Mouse (Mus musculus) erythroblast, embryonic 14.5 days (primary cell): ENCODE data around the gene Trib3.

ENCODE experiments used
- GATA1 ChIP-seq: IDR thresholded peaks from 2 replicates; pipeline ENCODE4 v1.6.1; 2012; ENCODE audit warnings: low read length, inconsistent platforms, mixed read lengths
- TAL1 ChIP-seq: IDR thresholded peaks from 3 replicates; pipeline ENCODE4 v1.6.1; 2012; ENCODE audit warnings: low read length, inconsistent platforms, mixed read lengths

DNA sequence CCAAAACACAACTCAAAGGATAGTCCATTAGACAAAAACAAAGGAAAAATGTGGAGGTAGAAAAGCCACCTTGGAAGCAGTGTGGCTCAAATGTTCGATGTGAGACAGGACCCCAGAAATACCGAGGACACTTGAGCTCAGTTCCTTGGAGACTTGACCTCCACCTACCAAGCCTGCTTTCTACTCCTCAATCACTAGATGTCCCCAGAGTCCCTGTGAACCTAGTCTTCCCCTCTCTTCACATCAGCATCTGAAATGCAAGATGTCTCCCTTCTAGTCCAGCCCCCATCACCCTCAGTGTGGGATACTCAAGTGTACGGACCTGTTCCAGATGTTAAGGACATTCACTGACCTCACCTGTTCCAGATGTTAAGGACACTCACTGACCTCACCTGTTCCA, 49.0 kb upstream of the Trib3 start:
- TF ChIP-seq GATA1 (no peak), TAL1 (no peak)
